Mouse (Mus musculus): ENCODE results near the gene Zcchc24. TPM values are rescaled to one million over a fixed set of nuclear protein-coding genes. Genes with fewer than 3 reads are reported as not detected.
A peak's percentile ranks its signal among the peaks of the same experiment; 100 is the strongest.

The Zcchc24 gene
- polyA plus RNA-seq, 1 experiment from 2014 or later = 24.0 TPM

GRCm38 (mm10) chr14:25746971-25747945, 21.6 kb downstream of the Zcchc24 start:
- Histone ChIP-seq H3K9ac (ENCODE audit: low read depth, low read length) (no peak overlapping the region), H3K9me3 (ENCODE audit: control insufficient read depth, low read length) (no peaks in the 10 kb centered on the region), H3K27ac (ENCODE audit: low read depth, low read length) (no peak overlapping the region), H3K4me1 (ENCODE audit: control insufficient read depth, insufficient read depth, low read length) (peaks cover 10% of the 10 kb centered on the region), H3K4me3 (ENCODE audit: low read length) (no peak overlapping the region), H3K4me2 (replicated peaks; ENCODE audit: low read depth, low read length) (no peak overlapping the region), H3K27me3 (ENCODE audit: control insufficient read depth, insufficient read depth, low read length) (no peaks in the 10 kb centered on the region), H3K36me3 (ENCODE audit: control insufficient read depth, insufficient read depth, low read length) (peaks cover 9% of the 10 kb centered on the region; the same call in 1 of the 2 replicates)
- ATAC-seq (ENCODE audit: low FRiP score, low TSS enrichment) = no peak
- WGBS = 66% methylated on average over 21 of the region's 21 CpGs

GRCm38 (mm10) chr14:25746371-25746770, 22.5 kb downstream of the Zcchc24 start:
- Histone ChIP-seq H3K36me3 (ENCODE audit: control insufficient read depth, insufficient read depth, low read length) (peaks cover 9% of the 10 kb centered on the region; the same call in 1 of the 2 replicates), H3K9ac (ENCODE audit: low read depth, low read length) (no peak overlapping the region), H3K9me3 (ENCODE audit: control insufficient read depth, low read length) (no peaks in the 10 kb centered on the region), H3K4me2 (replicated peaks; ENCODE audit: low read depth, low read length) (no peak overlapping the region), H3K27me3 (ENCODE audit: control insufficient read depth, insufficient read depth, low read length) (no peaks in the 10 kb centered on the region), H3K4me1 (ENCODE audit: control insufficient read depth, insufficient read depth, low read length) (peaks cover 10% of the 10 kb centered on the region), H3K4me3 (ENCODE audit: low read length) (no peak overlapping the region), H3K27ac (ENCODE audit: low read depth, low read length) (no peak overlapping the region)
- no peak for ATAC-seq (ENCODE audit: low FRiP score, low TSS enrichment)
- WGBS = 85% methylated on average over 6 of the region's 6 CpGs

DNA sequence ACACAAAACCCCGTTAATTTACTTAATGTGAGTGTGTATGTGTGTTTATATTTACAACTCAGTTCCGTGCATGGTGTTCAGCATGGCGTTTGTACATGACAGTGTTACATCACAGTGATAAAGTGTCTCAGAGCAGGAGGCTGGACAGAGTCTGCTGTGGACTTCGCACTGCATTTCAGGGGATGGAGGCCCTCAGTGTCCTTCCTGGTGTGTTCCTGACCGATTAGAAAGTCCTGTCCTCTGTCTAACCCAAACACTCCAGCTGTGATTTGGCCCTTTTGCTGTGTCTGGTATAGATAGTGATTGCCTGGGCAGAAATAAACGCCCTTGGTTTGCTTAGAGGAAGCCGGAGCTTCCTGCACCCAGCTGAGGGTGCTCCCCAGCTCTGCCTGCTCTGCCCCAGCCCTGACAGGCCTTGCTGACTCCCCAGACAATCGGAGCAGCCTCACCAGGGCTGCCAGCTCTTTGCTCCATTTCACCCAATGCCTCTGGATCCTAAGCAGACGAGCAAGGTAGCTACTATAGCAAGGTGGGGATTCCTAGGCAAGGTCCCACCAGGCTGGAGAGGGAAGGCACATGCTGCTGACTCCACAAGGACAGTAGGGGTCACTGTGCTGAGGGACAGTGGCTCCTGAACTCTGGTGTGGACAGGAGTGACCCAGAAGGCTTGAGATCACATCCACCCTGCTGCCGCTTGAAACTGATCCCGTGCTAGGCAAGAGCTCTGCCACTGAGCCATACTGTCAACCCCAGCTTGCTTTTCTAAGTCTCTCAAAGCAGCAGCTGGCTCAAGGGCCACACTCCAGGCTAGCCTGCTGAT, 23.3 kb downstream of the Zcchc24 start:
- no peaks in the 10 kb centered on the region for H3K9me3 ChIP-seq (ENCODE audit: control insufficient read depth, low read length)
- no peak overlapping the region for H3K4me3 ChIP-seq (ENCODE audit: low read length)
- peaks cover 9% of the 10 kb centered on the region; the same call in 1 of the 2 replicates for H3K36me3 ChIP-seq (ENCODE audit: control insufficient read depth, insufficient read depth, low read length)
- 58% methylated on average over 11 of the region's 11 CpGs for WGBS
- no peaks in the 10 kb centered on the region for H3K27me3 ChIP-seq (ENCODE audit: control insufficient read depth, insufficient read depth, low read length)
- peaks cover 8% of the 10 kb centered on the region; the same call in 1 of the 2 replicates for H3K4me1 ChIP-seq (ENCODE audit: control insufficient read depth, insufficient read depth, low read length)
- H3K27ac ChIP-seq (ENCODE audit: low read depth, low read length) = no peak overlapping the region
- no peak overlapping the region for H3K4me2 ChIP-seq (replicated peaks; ENCODE audit: low read depth, low read length)
- no peak for ATAC-seq (ENCODE audit: low FRiP score, low TSS enrichment)
- H3K9ac ChIP-seq (ENCODE audit: low read depth, low read length) = no peak overlapping the region

GRCm38 (mm10) chr14:25742943-25743342, 25.9 kb downstream of the Zcchc24 start:
- Histone ChIP-seq H3K36me3 (ENCODE audit: control insufficient read depth, insufficient read depth, low read length) (0 out of 2 replicates have a peak, but pooled peaks cover 5% of the 10 kb centered on the region), H3K4me2 (replicated peaks; ENCODE audit: low read depth, low read length) (no peak overlapping the region), H3K27ac (ENCODE audit: low read depth, low read length) (no peak overlapping the region), H3K27me3 (ENCODE audit: control insufficient read depth, insufficient read depth, low read length) (no peaks in the 10 kb centered on the region), H3K9ac (ENCODE audit: low read depth, low read length) (no peak overlapping the region), H3K4me3 (ENCODE audit: low read length) (no peak overlapping the region), H3K9me3 (ENCODE audit: control insufficient read depth, low read length) (no peaks in the 10 kb centered on the region), H3K4me1 (ENCODE audit: control insufficient read depth, insufficient read depth, low read length) (peaks cover 18% of the 10 kb centered on the region)
- no peak for ATAC-seq (ENCODE audit: low FRiP score, low TSS enrichment)
- 94% methylated on average over 5 of the region's 5 CpGs for WGBS

DNA sequence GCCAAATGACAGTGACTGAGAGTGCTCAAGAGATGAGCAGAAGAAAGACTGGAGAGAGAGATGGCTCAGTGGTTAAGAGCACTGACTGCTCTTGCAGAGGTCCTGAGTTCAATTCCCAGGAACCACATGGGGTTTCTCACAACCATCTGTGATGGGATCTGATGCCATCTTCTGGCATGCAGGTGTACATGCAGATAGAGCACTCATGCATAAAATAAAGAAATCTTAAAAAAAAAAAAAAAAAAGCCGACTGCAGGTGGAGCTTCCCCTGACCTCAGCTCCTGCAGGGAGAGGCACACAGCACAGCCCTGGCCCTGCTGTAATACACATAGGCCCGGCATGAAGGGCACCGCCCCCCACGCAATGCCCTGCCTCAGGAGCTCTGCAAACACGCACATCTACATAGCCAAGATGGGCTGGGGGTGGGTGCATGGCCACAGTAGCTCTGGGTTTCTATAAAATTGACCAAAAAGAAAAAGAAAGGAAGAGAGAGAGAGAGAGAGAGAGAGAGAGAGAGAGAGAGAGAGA, 26.9 kb downstream of the Zcchc24 start:
- Histone ChIP-seq H3K27me3 (ENCODE audit: control insufficient read depth, insufficient read depth, low read length) (no peaks in the 10 kb centered on the region), H3K9ac (ENCODE audit: low read depth, low read length) (no peak overlapping the region), H3K9me3 (ENCODE audit: control insufficient read depth, low read length) (no peaks in the 10 kb centered on the region), H3K4me3 (ENCODE audit: low read length) (no peak overlapping the region), H3K27ac (ENCODE audit: low read depth, low read length) (no peak overlapping the region), H3K36me3 (ENCODE audit: control insufficient read depth, insufficient read depth, low read length) (peaks cover 10% of the 10 kb centered on the region; the same call in 1 of the 2 replicates), H3K4me2 (replicated peaks; ENCODE audit: low read depth, low read length) (no peak overlapping the region), H3K4me1 (ENCODE audit: control insufficient read depth, insufficient read depth, low read length) (peaks cover 27% of the 10 kb centered on the region)
- 54% methylated on average over 5 of the region's 5 CpGs for WGBS
- no peak for ATAC-seq (ENCODE audit: low FRiP score, low TSS enrichment)

GRCm38 (mm10) chr14:25741211-25741610, 27.6 kb downstream of the Zcchc24 start:
- Histone ChIP-seq H3K4me1 (ENCODE audit: control insufficient read depth, insufficient read depth, low read length) (peaks cover 34% of the 10 kb centered on the region), H3K9me3 (ENCODE audit: control insufficient read depth, low read length) (no peaks in the 10 kb centered on the region), H3K27me3 (ENCODE audit: control insufficient read depth, insufficient read depth, low read length) (no peaks in the 10 kb centered on the region), H3K9ac (ENCODE audit: low read depth, low read length) (no peak overlapping the region), H3K4me3 (ENCODE audit: low read length) (no peak overlapping the region), H3K27ac (ENCODE audit: low read depth, low read length) (no peak overlapping the region), H3K4me2 (replicated peaks; ENCODE audit: low read depth, low read length) (no peak overlapping the region), H3K36me3 (ENCODE audit: control insufficient read depth, insufficient read depth, low read length) (peaks cover 13% of the 10 kb centered on the region; the same call in 1 of the 2 replicates)
- ATAC-seq (ENCODE audit: low FRiP score, low TSS enrichment) = no peak
- 74% methylated on average over 3 of the region's 3 CpGs for WGBS

DNA sequence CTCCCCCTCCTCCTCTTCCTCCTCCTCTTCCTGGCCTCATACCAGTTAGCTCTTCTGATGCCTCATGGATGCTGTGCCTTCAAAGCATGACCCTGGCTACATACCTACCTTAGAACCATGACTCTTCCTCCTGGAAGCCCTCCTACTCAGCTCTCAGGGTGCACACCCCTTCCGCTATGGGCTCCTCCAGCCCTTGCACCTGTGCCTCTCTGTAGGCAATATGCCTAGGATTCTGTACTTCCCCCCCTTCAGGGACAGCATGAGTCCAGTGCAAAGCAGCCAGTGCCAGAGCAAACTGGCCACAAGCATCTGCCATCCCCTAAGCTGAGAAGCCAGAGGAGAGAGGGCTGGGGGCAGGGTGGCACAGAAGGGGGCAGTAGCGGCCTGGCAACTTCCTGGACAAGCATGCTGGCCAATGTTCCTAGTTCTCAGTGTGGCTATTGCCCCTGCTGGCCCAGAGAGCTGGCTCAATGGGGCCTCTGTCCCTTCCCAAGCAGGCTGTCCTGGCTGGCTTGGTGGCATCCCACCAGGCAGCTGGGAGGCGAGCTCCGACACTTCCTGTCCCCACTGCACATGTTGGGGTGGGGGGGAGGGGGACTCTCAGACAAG, 28.8 kb downstream of the Zcchc24 start:
- WGBS = 81% methylated on average over 4 of the region's 4 CpGs
- H3K9me3 ChIP-seq (ENCODE audit: control insufficient read depth, low read length) = no peaks in the 10 kb centered on the region
- H3K27ac ChIP-seq (ENCODE audit: low read depth, low read length) = no peak overlapping the region

GRCm38 (mm10) chr14:25738591-25739001, 30.2 kb downstream of the Zcchc24 start:
- ATAC-seq (ENCODE audit: low FRiP score, low TSS enrichment) = peak; percentile 41; the same call in 1 of the 2 replicates
- Histone ChIP-seq H3K4me2 (replicated peaks; ENCODE audit: low read depth, low read length) (no peak overlapping the region), H3K4me1 (ENCODE audit: control insufficient read depth, insufficient read depth, low read length) (peaks cover 56% of the 10 kb centered on the region), H3K27ac (ENCODE audit: low read depth, low read length) (peak overlapping the region; percentile 51), H3K9me3 (ENCODE audit: control insufficient read depth, low read length) (no peaks in the 10 kb centered on the region), H3K4me3 (ENCODE audit: low read length) (no peak overlapping the region), H3K36me3 (ENCODE audit: control insufficient read depth, insufficient read depth, low read length) (peaks cover 9% of the 10 kb centered on the region; the same call in 1 of the 2 replicates), H3K9ac (ENCODE audit: low read depth, low read length) (peak overlapping the region; percentile 37; the same call in 1 of the 2 replicates), H3K27me3 (ENCODE audit: control insufficient read depth, insufficient read depth, low read length) (no peaks in the 10 kb centered on the region)
- 31% methylated on average over 14 of the region's 14 CpGs for WGBS

More for the DNA sequence above, 28.8 kb downstream of the Zcchc24 start:
- Histone ChIP-seq H3K27me3 (ENCODE audit: control insufficient read depth, insufficient read depth, low read length) (no peaks in the 10 kb centered on the region), H3K4me2 (replicated peaks; ENCODE audit: low read depth, low read length) (no peak overlapping the region), H3K4me3 (ENCODE audit: low read length) (no peak overlapping the region), H3K4me1 (ENCODE audit: control insufficient read depth, insufficient read depth, low read length) (peaks cover 45% of the 10 kb centered on the region), H3K36me3 (ENCODE audit: control insufficient read depth, insufficient read depth, low read length) (peaks cover 13% of the 10 kb centered on the region; the same call in 1 of the 2 replicates), H3K9ac (ENCODE audit: low read depth, low read length) (no peak overlapping the region)
- ATAC-seq (ENCODE audit: low FRiP score, low TSS enrichment) = no peak
